Mouse (Mus musculus) layer of hippocampus, adult 9-11 months (tissue): Measurements from ENCODE around the gene Stk40.

Experiments
- DNase-seq: peaks from one replicate; pipeline ENCODE4 v3.0.0; 2022

Gene Stk40

DNA sequence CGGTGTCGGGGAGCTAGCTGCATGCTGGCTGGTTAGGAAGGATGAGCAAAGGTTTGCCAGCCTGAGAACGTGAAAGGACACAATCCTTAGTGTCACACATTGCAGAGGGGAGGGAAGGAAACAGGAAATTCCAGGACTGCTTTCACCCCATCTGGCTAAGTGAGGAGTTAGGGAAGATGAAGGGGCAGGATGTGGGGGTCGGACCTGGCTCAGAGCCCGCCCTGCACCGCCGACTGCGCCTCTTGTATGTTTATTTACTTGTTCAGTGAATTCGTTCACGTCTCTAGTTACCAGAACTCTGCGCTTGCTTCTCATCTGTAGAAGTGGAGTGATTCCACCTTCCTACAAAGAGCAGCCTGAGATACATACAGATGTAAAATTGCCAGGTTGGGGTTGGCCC is 26.7 kb downstream of the Stk40 start:
- DNase-seq = no peak

DNA sequence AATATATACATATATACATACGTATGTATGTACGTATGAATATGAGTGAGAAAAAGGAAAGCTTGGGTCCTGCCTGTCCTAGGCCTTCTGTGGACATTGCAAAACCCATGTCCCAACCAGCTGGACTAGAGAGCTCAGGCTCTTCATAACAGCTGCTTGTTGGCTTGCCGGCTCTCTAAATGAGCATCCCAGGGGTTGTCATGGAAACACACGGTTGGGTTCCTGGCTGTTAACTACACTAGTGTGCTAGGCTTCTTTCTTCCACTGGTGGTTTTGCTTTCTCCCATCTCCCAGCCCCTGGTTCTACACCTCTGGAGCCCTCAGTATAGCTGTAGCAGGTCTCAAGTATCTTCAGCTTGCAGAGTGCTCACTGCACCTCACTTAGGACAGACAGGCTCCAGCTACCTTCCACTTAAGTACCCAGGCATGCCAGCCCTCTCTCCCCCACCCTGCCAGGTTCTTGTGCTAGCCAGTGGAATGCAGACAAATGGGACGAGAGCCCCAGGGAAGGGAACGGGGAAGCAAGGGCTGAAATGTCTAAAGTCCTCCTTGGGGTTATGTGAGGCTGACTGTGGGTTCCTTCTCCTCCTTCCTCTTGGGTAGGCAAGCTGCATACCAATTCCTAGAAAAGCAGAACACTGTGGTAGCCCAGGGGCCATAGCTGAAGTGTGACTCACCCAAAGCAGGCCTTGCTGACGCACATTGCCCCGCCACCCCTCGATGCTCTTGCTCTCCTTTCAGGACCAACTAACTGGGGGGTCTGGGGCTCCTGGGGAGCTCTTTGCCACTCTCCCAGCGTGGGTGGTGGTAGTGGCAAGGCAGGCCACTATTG is 27.7 kb downstream of the Stk40 start:
- DNase-seq = peak; percentile 84

DNA sequence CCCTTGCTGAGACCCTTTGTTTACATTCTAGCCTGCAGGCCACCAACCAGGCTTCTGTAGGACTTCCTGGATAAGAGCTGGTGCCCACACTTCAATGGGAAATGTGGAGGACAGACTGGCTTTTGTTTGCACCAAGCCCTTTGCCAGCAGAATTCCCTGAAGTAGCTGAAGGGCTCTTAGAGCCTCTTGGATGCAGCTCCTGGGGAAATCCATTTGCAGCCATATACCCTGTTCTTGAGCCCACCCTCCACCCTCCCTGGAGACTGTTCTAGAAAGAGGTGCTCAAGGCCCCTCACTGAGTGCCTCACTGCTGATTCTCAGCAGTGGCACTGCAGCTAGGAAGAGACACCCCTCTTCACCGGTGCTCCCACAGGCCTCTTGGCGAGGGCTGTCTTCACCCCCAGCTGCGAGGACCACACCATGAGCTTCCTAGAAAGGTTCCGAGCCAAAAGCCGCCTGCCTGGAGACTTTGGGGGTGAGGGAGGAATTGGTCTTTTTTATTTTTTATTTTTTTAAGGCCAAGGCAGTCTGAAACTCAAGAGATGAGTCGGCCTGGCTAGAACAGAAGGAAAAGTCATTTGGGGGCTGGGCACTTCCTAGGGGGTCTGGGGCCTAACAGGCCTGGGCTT is 29.0 kb downstream of the Stk40 start:
- DNase-seq = no peak

DNA sequence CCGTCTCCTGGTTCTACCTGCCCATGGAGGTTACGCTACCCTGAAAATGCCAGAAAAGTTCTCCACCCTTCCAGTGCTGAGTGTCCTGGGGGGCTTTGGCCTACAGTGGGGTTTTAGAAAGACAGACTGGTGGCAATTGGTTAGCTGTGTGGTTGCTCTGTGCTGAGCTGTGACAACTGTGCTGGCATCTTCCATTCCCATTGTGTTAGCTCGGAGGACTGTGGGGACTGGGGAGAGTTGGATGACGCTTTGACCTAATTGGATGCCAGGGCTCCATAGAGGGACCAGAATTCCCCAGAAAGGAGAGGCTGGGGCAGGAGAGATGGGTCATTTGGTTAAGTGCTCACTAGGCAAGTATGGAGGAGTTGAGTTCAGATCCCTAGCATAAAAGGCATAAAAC is 30.5 kb downstream of the Stk40 start:
- DNase-seq = no peak

DNA sequence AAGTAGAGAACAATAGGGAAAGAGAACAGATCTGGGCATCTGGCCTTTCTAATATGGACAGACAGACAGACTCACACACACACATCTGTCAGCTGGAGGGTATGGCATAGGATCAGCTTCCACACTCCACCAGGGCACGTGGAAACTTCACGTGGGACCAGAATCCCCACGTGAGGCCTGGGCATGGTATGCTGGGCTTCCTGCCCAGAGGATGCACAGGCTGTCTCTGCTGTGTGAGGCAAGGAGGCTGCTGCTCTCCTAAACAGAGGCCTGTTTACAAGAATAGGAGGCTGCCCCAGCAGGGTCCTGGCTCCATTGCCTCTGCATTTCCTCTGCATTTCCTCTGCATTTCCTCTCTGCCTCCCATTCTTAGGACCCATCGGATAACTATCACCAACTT is 30.9 kb downstream of the Stk40 start:
- peak; percentile 59 for DNase-seq

DNA sequence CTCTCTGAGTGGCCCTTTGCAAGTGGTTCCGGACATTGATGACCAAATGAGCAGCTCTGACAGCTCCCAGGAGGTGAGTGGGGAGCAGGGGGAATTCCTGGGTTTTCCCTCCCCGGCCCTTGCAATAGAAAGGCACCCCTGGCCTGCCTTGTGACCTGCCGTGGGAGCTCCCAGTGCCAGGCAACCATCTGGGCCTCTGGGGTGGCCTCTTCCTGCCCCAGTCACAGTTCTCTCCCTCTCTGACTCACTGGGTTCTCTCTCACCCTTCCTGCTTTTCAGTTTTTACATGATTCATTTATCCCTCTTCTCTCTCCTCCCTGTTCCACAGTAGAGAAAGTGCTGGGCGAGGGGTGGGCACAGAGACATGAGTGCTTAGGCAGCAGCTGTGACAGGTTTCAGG is 34.0 kb downstream of the Stk40 start:
- DNase-seq = no peak

DNA sequence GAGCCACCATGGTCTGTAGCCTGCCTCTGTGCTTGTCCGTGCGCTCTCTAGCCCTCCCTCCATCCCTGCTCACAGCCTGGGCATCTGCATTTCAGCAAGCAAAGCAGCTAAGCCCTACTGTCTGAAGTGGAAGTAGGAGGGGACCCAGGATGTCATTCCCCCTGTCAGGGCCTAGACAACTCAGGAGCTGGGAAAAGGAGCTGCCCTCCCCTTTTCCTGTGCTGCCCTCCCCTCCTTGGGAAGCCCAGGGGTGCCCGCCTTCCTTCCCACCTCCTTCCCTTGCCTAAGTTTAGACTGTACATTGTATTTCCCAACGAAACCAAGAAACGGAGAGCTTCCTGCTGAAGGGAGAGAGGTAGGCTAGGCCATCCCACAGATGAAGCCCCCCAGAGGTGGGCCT is 37.3 kb downstream of the Stk40 start:
- DNase-seq = no peak

DNA sequence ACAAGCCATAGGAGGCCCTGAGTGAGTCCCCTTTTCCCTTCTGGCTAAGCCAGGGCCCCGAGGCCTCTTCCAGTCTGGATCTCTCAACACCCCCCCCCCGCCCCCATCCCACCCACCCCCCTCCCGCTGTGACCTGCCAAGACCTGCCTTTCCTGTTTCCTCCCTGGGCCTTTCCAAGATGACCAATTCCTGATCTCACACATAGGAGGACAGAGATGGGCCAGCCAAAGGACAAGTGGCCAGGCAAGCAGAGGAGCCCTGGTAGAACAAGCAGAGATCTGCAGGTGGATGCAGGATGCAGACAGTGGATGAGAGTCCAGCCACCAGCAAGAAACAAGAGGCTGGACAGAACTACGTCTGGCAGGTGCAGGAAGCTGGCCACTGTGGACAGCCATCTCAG is 41.6 kb downstream of the Stk40 start:
- no peak for DNase-seq

DNA sequence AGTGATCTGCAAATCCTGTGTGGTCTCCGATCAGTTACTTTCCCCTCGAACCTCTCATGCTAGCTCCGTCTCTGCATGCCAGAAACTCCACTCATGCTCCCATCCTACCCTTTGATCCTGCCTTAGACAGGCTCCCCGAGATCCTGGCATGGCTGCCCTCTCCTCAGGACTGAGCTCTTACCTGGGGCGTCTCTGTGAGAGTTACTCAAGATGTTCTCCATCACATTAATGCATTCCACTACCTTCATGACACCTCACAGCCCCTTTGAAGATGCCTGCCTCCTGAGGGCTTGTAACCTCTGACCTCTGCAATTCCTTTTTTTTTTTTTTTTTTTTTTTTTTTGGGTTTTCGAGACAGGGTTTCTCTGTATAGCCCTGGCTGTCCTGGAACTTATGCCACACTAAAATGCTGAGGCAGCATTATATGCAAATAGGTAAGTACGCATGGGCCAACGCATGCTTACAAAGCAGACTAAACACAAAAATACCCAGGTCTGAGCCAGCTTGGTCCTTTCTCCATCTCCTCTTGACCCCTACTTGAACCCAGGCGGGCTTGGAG is 43.3 kb downstream of the Stk40 start:
- DNase-seq = no peak

DNA sequence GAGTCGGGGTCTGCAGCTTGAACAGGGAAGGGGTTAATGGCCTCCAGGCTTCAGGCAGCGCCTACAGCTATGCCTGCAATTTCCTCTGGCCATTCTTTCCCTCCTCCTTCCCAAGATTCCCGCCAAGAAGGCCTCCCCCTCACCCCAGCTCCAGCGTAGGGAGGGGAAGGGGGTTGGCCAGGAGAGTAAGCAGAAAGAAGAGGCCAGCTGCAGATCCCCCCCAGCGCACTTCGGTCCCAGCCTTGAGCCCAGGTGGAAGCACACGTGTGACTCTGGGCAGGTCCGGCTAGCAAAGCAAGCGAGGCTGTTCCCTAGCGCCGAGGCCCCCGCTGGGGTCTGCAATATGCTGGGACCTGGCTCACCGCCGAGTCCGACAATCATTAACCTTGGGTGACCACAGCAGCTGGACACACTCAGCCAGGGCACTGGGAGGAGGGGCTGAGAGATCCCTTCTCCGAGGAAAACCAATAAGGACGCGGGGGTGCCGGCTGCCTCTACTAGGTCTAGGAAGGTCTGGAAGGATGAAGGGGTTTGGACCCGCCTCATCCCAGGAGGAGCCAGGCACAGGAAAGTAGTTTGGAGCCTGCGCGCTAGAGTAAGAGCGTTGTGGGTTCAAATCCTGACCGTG is 43.9 kb downstream of the Stk40 start, which contains the start of gene Eva1b:
Eva1b (plus strand) TSS at position 212 of the 628 bp plus-strand sequence.
- DNase-seq = no peak

DNA sequence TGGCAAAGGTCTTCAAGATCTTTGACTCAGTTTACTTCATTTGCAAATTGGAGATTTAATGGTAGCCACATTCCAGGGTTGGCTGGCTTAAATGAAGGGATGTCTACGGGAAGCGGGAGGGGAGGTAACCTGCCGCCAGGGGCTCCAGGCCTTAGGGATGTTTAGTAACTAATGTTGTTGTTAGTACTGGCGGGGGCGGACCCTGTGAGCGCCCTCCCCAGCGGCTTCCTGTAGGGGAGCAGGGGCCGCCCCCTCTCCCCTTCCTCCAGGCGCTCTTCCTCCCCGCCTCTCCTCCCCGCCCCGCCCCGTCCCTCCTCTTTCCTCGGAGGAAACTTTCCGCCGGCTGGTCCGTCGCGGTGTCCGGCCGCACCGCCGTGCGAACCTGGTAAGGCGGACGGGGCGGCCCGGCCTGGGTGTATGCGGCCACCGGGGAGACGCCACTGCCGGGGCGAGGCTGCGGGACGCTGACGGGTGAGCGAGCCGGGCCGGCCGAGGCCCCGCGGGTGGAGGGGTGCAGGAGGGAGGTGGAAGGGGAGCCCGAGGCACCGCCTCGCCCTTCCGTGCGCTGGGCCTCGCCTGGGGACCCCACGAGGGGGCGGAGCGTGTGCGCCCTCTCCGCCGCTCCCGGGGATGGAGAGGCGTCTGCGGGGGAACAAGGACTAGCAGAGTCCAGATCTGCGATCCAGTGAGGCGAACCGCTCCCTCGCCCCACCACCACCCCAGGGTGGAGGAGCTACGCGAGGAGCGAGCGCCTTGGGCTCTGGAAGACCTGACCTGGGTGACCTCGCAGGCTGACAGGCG is 44.6 kb downstream of the Stk40 start:
- DNase-seq = no peak

DNA sequence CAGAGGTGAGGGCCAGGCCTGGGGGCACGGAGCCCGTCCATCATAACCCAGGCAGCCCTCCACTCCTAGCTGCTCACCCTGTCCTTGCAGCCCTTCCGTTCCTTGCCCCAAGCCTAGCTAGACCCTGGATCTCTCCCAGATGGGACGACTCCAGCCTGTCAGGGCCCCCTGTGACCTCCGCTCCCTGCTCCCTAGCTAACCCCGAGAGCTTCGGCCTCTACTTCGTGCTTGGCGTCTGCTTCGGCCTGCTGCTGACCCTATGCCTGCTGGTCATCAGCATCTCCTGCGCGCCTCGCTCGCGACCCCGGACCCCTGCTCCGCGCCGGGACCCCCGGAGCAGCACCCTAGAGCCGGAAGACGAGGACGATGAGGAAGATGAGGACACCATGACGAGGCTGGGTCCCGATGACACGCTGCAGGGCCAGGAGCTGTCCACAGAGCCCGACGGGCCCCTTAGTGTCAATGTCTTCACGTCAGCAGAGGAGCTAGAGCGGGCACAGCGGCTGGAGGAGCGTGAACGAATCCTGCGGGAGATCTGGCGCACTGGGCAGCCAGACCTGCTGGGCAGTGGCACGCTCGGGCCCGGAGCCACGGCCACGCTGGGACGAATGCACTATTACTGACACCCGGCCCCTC is 45.4 kb downstream of the Stk40 start:
- no peak for DNase-seq

DNA sequence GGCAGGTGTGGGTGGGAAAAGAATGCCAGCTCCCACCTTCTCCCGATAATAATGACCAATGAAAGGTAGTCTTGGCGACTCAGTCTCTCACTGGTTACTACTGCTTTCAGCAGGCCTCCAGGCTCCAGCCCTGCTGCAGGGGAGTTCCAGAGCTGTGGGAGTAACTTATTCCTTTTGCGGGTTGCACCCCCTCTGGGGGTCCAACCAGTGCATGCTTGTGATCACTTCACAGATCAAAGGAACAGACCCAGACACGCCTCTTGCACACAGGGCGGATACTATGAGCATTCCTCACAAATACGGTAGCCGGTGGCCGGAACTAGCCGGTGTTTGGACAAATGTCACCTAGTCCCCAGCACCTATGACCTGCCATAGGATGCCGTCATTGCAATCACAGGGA is 46.0 kb downstream of the Stk40 start:
- no peak for DNase-seq

DNA sequence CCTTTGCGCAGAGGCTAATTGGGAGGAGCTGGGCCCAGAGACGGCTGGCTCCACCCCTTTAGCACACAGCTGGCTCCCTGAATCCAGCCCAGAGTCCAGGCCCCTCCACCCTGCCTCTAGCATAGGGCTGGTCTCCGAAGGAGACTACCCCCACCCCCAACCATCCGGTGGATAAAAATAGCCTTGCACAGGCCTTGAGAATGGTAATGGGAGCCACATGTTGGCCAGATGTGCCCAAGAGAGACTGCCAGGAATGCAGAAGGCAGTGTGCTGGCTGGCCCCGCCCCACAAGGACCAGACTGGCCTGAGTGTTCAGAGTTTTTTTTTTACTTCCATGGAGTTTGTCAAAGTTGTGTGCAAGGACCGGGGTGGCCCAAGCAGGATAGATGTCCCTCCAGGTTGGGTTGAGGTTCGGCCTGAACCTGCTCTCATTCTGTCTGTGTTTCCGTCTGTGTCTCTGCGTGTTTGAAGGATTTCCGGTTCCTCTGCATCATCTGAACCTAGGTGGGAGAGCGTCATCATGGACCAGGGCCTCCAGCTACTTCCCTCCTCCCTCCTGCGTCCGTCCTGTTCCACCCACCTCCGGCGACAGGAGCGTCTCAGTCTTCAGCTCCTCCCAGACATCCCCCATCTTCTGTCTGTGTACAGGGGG is 46.7 kb downstream of the Stk40 start:
- DNase-seq = no peak

DNA sequence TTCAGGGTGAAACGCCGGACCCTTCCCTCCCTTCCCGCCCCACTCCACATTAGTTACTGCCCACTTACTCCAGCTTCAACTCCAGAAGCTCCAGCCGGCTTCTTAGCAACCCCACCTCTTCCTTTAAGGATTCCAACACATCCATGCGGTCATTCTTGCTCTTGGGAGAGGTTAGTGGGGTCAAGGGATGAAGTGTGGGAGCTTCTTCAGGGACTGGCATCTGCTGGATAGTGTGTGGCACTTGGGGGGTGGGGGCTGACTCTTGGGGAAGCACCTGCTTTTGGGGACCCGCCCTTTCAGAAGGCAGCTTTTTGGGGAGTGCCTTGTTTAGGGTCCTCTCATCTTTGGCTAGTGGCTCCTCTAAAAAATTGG is 47.2 kb downstream of the Stk40 start:
- DNase-seq = no peak

DNA sequence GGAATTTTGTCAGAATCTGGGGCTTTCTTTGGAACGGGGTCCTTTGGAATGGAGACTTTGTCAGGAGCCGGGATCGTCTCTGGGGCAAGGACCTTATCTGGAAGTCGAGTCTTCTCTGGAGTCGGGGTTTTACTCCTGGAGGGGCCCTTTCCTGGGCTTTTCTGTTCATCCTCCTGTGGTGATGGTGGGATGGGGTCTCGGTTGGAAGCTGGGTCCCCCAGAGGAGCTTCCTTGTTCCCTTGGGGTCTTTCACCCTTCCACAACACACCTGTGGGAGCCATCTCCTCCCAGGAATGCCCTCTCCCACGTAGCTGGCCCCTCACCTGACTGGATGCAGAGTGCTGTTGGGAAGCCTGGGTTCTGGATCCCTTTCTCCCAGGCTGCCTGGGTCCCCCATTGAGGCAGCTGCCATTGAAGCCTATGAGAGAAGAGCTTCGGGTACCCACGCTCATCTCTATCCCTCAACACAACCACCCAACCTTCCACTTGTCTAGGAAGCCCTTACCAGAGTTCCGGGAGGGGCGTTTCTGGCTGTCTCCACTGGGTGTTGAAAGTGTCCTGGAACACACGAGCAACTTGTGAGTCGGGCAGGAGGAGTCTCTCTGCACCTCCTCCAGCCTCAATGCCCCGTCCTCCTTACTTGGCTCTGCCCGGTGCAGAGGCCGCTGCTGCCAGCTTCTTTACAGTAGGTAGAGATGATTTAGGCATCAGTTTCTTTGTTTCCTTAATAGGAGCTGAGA is 48.1 kb downstream of the Stk40 start:
- no peak for DNase-seq

DNA sequence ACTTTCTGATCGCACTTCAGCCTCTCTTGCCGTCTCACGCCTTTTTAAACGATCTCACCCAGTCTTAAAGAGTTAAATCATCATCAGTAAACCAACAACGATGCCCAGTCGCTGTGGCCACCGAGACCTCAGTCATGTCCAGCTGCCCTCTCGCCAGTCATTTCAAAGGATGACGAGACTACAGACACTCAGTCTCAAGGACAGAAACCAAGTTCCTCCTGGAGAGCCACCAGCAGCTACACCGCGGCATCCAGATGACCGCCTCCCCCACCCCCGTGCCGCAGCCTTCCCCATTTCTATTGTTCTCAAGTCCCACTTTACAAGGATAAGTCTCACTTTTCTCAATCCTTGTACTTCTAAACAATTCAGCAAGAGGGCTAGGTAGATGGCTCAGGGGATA is 49.1 kb downstream of the Stk40 start:
- DNase-seq = no peak

DNA sequence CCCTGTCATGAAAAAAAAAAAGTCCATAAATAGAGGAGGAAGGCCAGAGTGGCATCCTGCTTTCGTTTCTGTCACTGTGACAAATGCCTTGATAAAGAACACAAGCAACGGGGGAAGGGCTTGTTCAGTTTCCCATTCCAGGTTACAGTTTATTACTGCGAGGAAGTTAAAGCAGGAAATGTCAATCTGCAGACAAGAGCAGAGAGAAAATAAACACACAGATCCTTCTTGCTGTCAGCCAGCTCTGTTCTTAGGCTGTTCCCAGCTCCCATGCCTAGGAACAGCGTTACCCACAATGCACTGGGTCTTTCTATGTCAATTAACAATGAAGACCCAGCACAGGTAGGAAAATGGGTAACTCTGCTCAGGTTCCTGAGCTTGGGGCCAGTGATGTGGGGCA is 51.4 kb downstream of the Stk40 start:
- no peak for DNase-seq

DNA sequence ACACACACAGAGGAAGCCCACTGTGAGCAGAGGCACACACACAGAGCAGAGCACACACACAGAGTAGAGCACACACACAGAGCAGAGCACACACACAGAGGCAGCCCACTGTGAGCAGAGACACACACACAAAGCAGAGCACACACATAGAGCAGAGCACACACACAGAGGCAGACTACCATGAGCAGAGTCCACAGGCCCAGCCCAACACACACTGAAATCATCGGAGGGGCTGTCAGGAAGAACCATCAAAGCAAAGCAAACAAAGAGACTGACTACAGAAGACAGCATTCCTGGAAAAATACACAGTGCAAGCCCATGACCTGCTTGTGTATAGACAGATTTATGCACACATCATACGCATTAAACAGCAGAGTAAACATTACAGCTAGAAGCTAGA is 52.1 kb downstream of the Stk40 start:
- DNase-seq = no peak

DNA sequence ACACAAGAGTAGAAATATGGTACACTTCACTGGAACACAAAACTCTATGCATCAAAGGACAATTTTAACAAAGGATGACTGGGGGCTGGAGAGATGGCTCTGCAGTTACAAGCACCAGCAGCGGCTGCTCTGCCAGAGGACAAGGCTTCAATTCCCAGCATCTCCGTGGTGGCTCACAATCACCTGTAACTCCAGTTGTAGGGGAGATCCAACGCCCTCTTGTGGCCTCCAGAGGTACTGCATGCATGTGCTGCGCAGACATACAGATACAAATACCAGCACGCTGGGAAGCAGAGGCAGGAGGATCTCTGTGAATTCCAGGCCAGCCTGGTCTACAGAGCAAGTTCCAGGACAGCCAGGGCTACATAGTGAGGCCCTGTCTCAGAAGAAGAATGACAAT is 52.9 kb downstream of the Stk40 start:
- DNase-seq = no peak

DNA sequence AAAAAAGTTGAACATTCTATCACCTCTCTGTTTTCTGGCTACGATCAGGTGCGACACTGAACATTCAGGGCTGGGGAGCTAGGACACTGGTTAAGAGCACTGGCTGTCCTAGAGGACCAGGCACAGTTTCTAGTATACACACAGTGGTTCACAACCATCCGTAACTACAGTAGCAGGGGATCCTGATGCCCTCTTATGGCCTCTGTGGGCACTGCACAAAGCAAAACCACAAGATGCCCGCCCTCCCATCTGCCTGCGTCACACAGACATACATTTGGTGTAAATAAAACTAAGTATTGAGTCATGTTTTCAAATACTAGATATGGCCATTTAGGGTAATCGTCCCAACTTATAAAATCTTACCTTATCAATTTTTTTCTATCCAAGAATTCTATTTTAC is 53.8 kb downstream of the Stk40 start:
- no peak for DNase-seq
